Mouse (Mus musculus): ENCODE data around the gene Tmc8. TPM values are rescaled to one million over a fixed set of nuclear protein-coding genes. Genes with fewer than 3 reads are reported as not detected.

Gene Tmc8
- 1.6 and 2.1 TPM in 2 replicates for polyA plus RNA-seq (2014; fragmentation: Nextera tagmentation; extraction: Ambion mirVana)

DNA sequence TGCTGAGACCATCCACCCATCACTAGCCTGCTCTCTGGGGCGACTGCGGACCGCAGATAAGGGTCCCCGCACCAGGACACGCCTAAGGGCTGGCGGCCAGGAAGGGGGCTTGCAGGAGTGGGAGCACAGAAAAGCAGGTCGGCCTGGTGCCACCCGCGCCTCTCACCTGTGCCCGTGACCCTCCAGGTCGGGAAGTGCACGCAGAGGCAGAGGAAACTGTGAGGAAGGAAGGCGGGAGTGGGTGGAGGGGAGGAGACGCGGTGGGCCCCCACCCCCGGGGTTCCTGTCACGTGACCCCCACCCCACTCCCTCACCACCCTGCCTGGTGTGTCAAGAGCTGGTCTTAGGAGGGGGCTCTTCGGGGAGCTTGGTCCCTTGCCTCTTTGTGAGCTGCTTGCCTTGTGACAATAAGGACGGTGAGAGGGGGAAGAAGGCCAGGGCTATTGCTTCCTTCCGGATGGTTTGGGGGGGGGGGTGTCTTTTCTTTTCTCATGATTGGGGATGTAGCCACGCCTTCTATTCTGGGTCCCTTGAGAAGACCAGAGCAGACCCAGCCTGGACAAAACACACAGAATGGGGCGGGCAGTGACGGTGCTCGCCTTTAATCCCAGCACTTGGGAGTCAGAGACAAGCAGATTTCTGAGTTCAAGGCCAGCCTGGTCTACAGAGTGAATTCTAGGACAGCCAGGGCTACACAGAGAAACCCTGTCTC lies at the start of gene Tmc8, which contains the start of gene Tmc6:
Gene Tmc8, plus strand, starts transcription at position 84 of the 712 bp plus-strand sequence.
Gene Tmc6, minus strand, starts transcription at position 206 of the 712 bp plus-strand sequence.
- Histone ChIP-seq H3K9ac (ENCODE audit: low read length) (peak within 1 kb of the TSS; percentile 85), H3K4me2 (ENCODE audit: low read length) (peak within 1 kb of the TSS; percentile 100), H3K27me3 (ENCODE audit: control insufficient read depth, insufficient read depth, low read length) (no peaks in the 10 kb centered on the region), H3K27ac (replicated peaks in 1 of 2; ENCODE audit: control insufficient read depth in 1 of 2, insufficient read depth in 1 of 2, low read depth in 2 of 2, low read length in 2 of 2) (peak within 1 kb of the TSS; percentile 74 to 94), H3K4me3 (ENCODE audit: control insufficient read depth in 1 of 2, insufficient read depth in 1 of 2, low read depth in 1 of 2, low read length in 2 of 2) (peak within 1 kb of the TSS; percentile 51 to 60), H3K36me3 (ENCODE audit: control insufficient read depth, insufficient read depth, low read length) (peaks cover 14% of the 10 kb centered on the region), H3K4me1 (ENCODE audit: control insufficient read depth in 2 of 2, insufficient read depth in 2 of 2, low read length in 2 of 2) (peaks cover 29 to 37% of the 10 kb centered on the region in 2 experiments), H3K9me3 (ENCODE audit: control insufficient read depth, low read length) (no peaks in the 10 kb centered on the region)
- ATAC-seq (ENCODE audit: insufficient number of reproducible peaks, insufficient read depth, low FRiP score, low read depth) = no peak
- WGBS = 29% methylated on average over 24 of the region's 24 CpGs

DNA sequence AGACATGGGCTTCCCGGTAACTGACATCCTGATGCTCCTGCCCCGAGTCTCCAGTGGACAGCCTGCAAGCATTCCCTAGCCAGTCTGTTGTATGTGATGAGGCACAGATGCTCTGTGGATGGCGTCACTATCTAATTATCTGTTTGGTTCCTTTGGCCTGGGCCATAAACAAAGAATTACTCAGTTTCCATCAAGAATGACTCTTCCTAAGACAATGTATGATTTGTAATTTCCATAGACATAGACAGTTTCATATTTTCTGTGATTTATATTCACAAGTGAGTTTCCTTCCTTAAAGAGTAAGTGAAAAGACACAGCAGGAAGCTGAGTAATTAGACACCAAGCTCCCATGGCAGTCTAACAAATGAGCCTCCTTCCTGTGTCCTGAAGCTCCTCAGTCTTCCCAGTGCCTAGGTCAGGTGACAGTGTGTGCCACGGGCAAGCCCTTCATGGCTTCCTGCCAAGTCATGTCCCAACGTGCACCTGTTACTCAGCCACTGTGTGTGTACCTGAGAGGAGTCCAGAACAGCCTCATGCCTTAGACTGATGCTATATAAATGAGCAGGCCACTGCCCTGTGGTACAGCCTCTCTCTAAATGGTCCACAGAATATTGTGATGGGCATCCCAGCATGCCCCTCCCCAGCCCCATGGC lies 45.7 kb upstream of the Tmc8 start:
- Histone ChIP-seq H3K4me1 (ENCODE audit: control insufficient read depth in 2 of 2, insufficient read depth in 2 of 2, low read length in 2 of 2) (no peaks in the 10 kb centered on the region), H3K27ac (replicated peaks in 1 of 2; ENCODE audit: control insufficient read depth in 1 of 2, insufficient read depth in 1 of 2, low read depth in 2 of 2, low read length in 2 of 2) (no peak overlapping the region), H3K4me3 (ENCODE audit: control insufficient read depth in 1 of 2, insufficient read depth in 1 of 2, low read depth in 1 of 2, low read length in 2 of 2) (no peak overlapping the region), H3K4me2 (ENCODE audit: low read length) (no peak overlapping the region), H3K9me3 (ENCODE audit: control insufficient read depth, low read length) (no peaks in the 10 kb centered on the region), H3K36me3 (ENCODE audit: control insufficient read depth, insufficient read depth, low read length) (peaks cover 86% of the 10 kb centered on the region), H3K9ac (ENCODE audit: low read length) (no peak overlapping the region), H3K27me3 (ENCODE audit: control insufficient read depth, insufficient read depth, low read length) (no peaks in the 10 kb centered on the region)
- 62% methylated on average over 5 of the region's 5 CpGs for WGBS
- ATAC-seq (ENCODE audit: insufficient number of reproducible peaks, insufficient read depth, low FRiP score, low read depth) = no peak

DNA sequence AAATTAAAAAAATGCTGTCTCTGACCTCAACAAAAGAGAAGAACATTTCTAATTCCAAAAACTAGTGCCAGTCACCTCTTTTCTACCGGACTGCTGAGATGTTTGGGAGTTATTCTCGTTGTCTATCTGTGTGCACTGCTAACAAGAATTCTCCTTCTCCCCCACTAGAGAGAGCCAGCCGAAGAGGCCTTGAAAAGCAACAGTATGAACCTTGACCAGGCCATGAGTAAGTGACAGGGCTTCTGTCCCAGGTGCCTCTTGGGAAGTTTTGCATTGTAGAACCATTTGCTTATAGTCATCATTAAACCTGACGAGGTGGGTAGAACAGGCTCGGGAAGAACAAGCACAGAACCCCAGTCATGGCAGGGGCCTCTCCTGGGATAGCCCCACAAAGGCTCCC lies 43.8 kb upstream of the Tmc8 start:
- H3K9me3 ChIP-seq (ENCODE audit: control insufficient read depth, low read length) = no peaks in the 10 kb centered on the region
- no peak overlapping the region for H3K9ac ChIP-seq (ENCODE audit: low read length)
- no peak overlapping the region for H3K4me2 ChIP-seq (ENCODE audit: low read length)
- WGBS = 88% methylated on average over 5 of the region's 5 CpGs
- H3K27ac ChIP-seq (replicated peaks in 1 of 2; ENCODE audit: control insufficient read depth in 1 of 2, insufficient read depth in 1 of 2, low read depth in 2 of 2, low read length in 2 of 2) = no peak overlapping the region
- no peak overlapping the region for H3K4me3 ChIP-seq (ENCODE audit: control insufficient read depth in 1 of 2, insufficient read depth in 1 of 2, low read depth in 1 of 2, low read length in 2 of 2)
- no peak for ATAC-seq (ENCODE audit: insufficient number of reproducible peaks, insufficient read depth, low FRiP score, low read depth)
- H3K36me3 ChIP-seq (ENCODE audit: control insufficient read depth, insufficient read depth, low read length) = peaks cover 100% of the 10 kb centered on the region
- no peaks in the 10 kb centered on the region for H3K27me3 ChIP-seq (ENCODE audit: control insufficient read depth, insufficient read depth, low read length)
- no peaks in the 10 kb centered on the region for H3K4me1 ChIP-seq (ENCODE audit: control insufficient read depth in 2 of 2, insufficient read depth in 2 of 2, low read length in 2 of 2)

DNA sequence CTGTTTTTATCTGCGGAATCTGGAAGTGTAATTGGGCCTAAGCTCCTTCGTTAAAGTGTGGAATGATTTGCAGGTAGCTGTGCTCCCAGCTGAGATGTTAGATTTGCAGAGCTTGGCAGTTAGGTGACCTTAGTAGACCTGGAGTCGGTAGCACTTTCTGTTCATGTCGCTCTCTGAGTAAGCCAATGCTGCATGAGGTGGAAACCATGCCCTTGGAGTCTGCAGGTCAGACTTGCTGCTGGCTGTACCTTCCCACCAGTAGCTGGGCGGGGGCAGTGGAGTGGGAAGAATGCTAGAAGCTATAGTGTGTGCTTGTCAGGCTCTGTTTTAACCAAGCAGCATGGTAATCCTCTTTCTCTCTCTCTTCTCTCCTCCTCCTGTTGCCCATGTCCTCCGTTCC lies 40.7 kb upstream of the Tmc8 start:
- no peaks in the 10 kb centered on the region for H3K4me1 ChIP-seq (ENCODE audit: control insufficient read depth in 2 of 2, insufficient read depth in 2 of 2, low read length in 2 of 2)
- peaks cover 100% of the 10 kb centered on the region for H3K36me3 ChIP-seq (ENCODE audit: control insufficient read depth, insufficient read depth, low read length)
- no peak overlapping the region for H3K27ac ChIP-seq (replicated peaks in 1 of 2; ENCODE audit: control insufficient read depth in 1 of 2, insufficient read depth in 1 of 2, low read depth in 2 of 2, low read length in 2 of 2)
- 89% methylated on average over 6 of the region's 6 CpGs for WGBS
- H3K9ac ChIP-seq (ENCODE audit: low read length) = no peak overlapping the region
- no peak overlapping the region for H3K4me3 ChIP-seq (ENCODE audit: control insufficient read depth in 1 of 2, insufficient read depth in 1 of 2, low read depth in 1 of 2, low read length in 2 of 2)
- no peak overlapping the region for H3K4me2 ChIP-seq (ENCODE audit: low read length)
- H3K27me3 ChIP-seq (ENCODE audit: control insufficient read depth, insufficient read depth, low read length) = no peaks in the 10 kb centered on the region
- ATAC-seq (ENCODE audit: insufficient number of reproducible peaks, insufficient read depth, low FRiP score, low read depth) = no peak
- H3K9me3 ChIP-seq (ENCODE audit: control insufficient read depth, low read length) = no peaks in the 10 kb centered on the region

DNA sequence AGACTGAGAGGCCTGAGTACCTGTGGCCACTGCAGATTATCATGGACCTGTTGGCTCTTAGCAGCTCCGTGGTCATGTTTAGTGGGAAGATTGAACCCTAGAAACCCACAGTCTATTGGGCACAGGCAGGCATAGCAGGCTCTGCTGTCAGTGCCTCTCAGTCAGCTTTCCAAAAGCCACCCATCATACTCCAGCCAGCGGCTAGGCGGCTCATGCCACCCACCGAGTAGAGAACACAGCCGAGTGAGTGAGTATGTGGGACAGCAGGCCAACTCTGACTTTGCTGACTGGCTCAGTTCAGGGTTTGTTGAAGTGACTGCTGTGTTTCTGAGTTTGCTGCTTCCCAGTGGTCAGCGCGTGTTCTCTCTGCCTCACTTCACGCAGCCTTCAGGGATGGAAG lies 39.6 kb upstream of the Tmc8 start:
- no peaks in the 10 kb centered on the region for H3K4me1 ChIP-seq (ENCODE audit: control insufficient read depth in 2 of 2, insufficient read depth in 2 of 2, low read length in 2 of 2)
- no peak for ATAC-seq (ENCODE audit: insufficient number of reproducible peaks, insufficient read depth, low FRiP score, low read depth)
- peaks cover 100% of the 10 kb centered on the region for H3K36me3 ChIP-seq (ENCODE audit: control insufficient read depth, insufficient read depth, low read length)
- no peak overlapping the region for H3K4me3 ChIP-seq (ENCODE audit: control insufficient read depth in 1 of 2, insufficient read depth in 1 of 2, low read depth in 1 of 2, low read length in 2 of 2)
- no peaks in the 10 kb centered on the region for H3K9me3 ChIP-seq (ENCODE audit: control insufficient read depth, low read length)
- no peak overlapping the region for H3K9ac ChIP-seq (ENCODE audit: low read length)
- 86% methylated on average over 8 of the region's 8 CpGs for WGBS
- H3K27ac ChIP-seq (replicated peaks in 1 of 2; ENCODE audit: control insufficient read depth in 1 of 2, insufficient read depth in 1 of 2, low read depth in 2 of 2, low read length in 2 of 2) = no peak overlapping the region
- no peak overlapping the region for H3K4me2 ChIP-seq (ENCODE audit: low read length)
- H3K27me3 ChIP-seq (ENCODE audit: control insufficient read depth, insufficient read depth, low read length) = no peaks in the 10 kb centered on the region

DNA sequence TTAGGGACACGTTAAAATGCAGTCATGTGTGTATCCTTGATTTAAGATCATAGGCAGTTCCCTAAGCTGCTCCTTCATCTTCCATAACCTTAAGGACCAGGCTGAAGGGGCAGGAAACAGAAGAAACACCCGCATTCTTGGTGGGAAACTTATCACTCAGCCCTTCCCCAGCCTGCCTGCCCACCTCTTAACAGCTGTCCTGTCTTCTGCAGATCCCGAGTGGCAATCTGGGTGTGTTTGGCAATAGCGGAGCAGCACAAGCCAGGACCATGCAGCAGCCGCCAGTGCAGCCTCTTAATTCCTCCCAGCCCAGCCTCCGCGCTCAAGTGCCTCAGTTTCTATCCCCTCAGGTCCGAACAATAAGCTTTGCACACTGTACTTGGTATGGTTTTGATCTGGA lies 39.2 kb upstream of the Tmc8 start:
- WGBS = 78% methylated on average over 8 of the region's 8 CpGs

DNA sequence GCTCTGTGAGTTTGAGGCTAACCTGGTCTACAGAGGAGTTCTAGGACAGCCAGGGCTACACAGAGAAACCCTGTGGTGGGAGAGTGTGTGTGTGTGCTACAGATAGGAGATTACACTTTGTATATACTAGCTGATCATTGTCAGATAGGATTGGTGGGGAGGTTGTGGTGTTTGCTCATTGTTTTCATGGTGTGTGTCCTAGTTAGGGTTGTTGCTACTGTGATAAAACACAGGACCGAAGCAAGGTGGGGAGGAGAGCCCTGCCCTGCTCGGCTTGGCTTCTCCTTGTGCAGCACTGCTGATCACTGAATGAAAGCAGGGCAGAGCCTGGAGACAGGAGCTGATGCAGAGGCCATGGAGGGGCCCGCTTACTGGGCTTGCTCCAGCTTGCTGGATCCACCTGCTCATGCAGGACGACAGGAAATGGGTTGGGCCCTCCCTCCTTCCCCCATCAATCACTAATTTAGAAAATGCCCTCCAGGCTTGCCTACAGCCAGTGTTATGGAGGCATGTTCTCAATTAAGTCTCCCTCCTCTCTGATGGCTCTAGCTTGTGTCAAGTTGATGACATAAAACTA lies 38.3 kb upstream of the Tmc8 start:
- WGBS = 78% methylated on average over 4 of the region's 4 CpGs

More for the DNA sequence above, 39.2 kb upstream of the Tmc8 start:
- H3K27me3 ChIP-seq (ENCODE audit: control insufficient read depth, insufficient read depth, low read length) = no peaks in the 10 kb centered on the region
- H3K9ac ChIP-seq (ENCODE audit: low read length) = no peak overlapping the region
- H3K9me3 ChIP-seq (ENCODE audit: control insufficient read depth, low read length) = no peaks in the 10 kb centered on the region
- H3K4me3 ChIP-seq (ENCODE audit: control insufficient read depth in 1 of 2, insufficient read depth in 1 of 2, low read depth in 1 of 2, low read length in 2 of 2) = no peak overlapping the region
- H3K4me2 ChIP-seq (ENCODE audit: low read length) = no peak overlapping the region
- H3K4me1 ChIP-seq (ENCODE audit: control insufficient read depth in 2 of 2, insufficient read depth in 2 of 2, low read length in 2 of 2) = no peaks in the 10 kb centered on the region
- H3K27ac ChIP-seq (replicated peaks in 1 of 2; ENCODE audit: control insufficient read depth in 1 of 2, insufficient read depth in 1 of 2, low read depth in 2 of 2, low read length in 2 of 2) = no peak overlapping the region
- ATAC-seq (ENCODE audit: insufficient number of reproducible peaks, insufficient read depth, low FRiP score, low read depth) = no peak
- H3K36me3 ChIP-seq (ENCODE audit: control insufficient read depth, insufficient read depth, low read length) = peaks cover 100% of the 10 kb centered on the region

More for the DNA sequence above, 38.3 kb upstream of the Tmc8 start:
- H3K4me1 ChIP-seq (ENCODE audit: control insufficient read depth in 2 of 2, insufficient read depth in 2 of 2, low read length in 2 of 2) = no peaks in the 10 kb centered on the region
- no peak overlapping the region for H3K27ac ChIP-seq (replicated peaks in 1 of 2; ENCODE audit: control insufficient read depth in 1 of 2, insufficient read depth in 1 of 2, low read depth in 2 of 2, low read length in 2 of 2)
- H3K4me2 ChIP-seq (ENCODE audit: low read length) = no peak overlapping the region
- no peak for ATAC-seq (ENCODE audit: insufficient number of reproducible peaks, insufficient read depth, low FRiP score, low read depth)
- no peak overlapping the region for H3K4me3 ChIP-seq (ENCODE audit: control insufficient read depth in 1 of 2, insufficient read depth in 1 of 2, low read depth in 1 of 2, low read length in 2 of 2)
- H3K27me3 ChIP-seq (ENCODE audit: control insufficient read depth, insufficient read depth, low read length) = no peaks in the 10 kb centered on the region
- no peak overlapping the region for H3K9ac ChIP-seq (ENCODE audit: low read length)
- H3K36me3 ChIP-seq (ENCODE audit: control insufficient read depth, insufficient read depth, low read length) = peaks cover 100% of the 10 kb centered on the region
- H3K9me3 ChIP-seq (ENCODE audit: control insufficient read depth, low read length) = no peaks in the 10 kb centered on the region
